Mouse (Mus musculus) lung, postnatal 0 days (tissue): Measurements from ENCODE around the gene Lmntd1.

Experiments
- CTCF ChIP-seq: IDR thresholded peaks from 2 replicates; pipeline ENCODE4 v1.5.1; 2016; ENCODE audit warnings: antibody characterized with exemption, mild to moderate bottlenecking
- EP300 ChIP-seq: IDR thresholded peaks from 2 replicates; pipeline ENCODE4 v1.6.1; 2016; ENCODE audit warnings: antibody characterized with exemption, mild to moderate bottlenecking, control low read depth

DNA sequence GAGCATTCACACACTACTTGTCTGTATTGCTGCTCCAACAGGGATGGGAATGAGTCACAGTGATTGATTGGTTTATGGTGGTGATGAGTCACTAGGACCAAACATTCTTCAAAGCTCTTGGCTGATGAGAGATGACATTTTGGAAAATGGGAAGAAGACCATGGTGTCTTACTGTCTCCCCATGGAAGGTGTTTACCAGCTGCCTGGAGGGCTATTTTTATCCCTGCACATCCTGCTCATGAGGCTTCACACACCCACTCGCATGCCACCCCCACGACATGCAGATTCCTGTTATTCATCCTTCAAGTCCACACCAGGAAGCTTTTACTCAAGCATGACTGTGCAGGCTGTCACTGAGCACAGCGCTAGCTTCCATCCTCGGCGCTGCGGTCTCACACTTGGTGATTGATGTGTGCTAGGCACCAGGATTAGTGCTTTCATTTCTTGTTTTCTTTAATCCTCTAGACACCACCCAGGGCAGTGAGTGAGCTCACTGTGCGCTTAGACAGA lies 240.4 kb downstream of the Lmntd1 start:
- no peak for TF ChIP-seq CTCF
- TF ChIP-seq EP300: no peak
